Mouse (Mus musculus) CD4-positive, CD25-positive, alpha-beta regulatory T cell (primary cell): ENCODE measurements around the gene Dusp15. TPM values are rescaled to one million over a fixed set of nuclear protein-coding genes. Genes with fewer than 3 reads are reported as not detected.

Source experiments
- polyA plus RNA-seq: library from polyadenylated mRNA; unstranded; fragments of 100-300 nt; shearing (Covaris generic); gene quantifications from one replicate; pipeline ENCODE4 v1.2.1, GENCODE M21; 2017

Gene Dusp15
- not detected for polyA plus RNA-seq

DNA sequence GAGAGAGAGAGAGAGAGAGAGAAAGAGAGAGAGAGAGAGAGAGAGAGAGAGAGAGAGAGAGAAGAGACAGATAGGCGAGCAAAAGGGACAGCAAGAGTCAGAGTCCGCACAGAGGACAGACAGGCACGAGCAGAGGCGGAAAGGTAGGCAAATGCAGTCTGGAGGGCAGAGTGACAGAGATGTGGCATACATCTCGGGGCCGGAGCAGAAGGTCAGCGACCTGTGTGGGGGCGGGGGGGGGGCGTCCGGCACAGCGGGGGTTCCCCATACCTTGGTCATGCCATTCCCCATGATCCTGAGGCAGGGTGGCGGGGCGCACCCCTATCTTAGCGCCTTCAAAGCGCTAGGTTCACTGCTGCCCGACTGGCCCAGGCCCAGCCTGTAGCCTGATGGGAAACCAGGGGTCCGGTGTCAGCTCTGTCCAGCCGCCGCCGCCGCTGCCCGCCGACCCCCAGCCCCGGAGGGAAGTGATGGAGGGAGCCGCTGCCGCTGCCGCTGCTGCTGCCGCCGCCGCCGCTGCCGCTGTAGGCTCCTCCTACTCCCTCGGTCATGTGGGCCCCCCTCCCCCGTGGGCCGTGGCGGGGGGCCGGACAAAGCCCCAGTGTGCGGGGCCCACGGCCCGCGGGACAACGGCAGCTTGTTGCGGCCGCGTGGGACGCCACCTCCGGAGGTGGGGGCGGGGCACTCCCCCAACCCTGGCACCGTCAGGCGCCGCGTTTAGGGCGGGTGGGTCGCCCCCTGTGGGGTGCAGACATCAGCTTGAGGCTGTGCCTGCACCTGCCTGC, at the start of gene Dusp15:
Dusp15 (minus strand) TSS at position 634 of the 785 bp plus-strand sequence.

DNA sequence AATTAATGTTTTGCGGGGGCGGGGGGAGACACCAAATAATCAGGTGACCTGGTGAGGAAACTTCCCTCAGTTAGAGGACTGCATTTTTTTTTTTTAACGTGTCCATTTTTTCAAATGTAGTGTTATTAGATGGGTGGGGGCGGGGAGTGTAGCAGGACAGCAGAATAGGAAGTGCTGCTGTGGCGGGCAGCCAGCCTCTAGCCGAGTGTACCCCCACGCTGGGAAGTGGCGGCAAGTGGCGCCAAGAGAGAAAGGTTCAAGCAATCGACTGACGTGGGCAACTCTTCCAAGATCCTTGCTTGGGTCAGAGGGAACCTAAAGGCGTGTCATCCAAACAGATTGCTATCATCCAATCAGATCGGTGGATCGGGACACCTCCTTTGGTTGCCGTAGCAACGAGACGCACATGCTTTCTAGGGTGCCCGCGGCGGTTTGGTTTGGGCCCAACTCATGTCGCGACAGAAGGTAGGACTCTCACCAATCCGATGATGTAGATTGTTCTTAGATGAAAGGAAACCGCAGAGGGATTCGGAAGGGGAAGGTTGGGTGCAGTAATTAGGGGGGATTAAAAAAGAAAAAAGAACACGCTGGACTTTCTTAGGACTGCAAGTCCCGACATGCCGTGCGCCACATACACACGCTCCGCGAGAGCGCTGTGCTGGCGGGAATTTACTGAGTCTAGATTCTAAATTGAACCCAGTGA, 10.7 kb upstream of the Dusp15 start, which contains the start of gene Ttll9:
Ttll9 (plus strand) TSS at position 395 of the 703 bp plus-strand sequence.

DNA sequence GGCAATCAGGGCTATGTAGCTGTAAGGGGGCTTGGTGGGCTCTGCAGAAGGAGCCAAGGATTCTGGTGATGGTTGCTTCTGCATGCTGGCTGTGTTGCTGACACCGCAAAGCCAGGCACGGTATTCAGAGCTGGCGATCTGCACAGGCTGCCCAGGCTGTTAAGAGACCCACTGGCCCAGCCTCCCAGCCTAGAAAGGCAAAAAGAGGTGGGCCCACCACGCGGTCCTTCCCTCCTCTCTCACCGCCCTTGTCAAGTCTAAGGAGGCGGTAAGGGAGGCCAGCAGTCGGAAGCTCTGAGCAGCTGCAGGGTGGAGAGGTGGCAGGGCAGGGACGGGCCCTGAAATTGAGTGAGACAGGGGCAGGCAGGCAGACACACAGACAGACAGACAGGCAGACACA, 18.4 kb downstream of the Dusp15 start, which contains the start of gene Foxs1:
Foxs1 (minus strand) TSS at position 161 of the 400 bp plus-strand sequence.

DNA sequence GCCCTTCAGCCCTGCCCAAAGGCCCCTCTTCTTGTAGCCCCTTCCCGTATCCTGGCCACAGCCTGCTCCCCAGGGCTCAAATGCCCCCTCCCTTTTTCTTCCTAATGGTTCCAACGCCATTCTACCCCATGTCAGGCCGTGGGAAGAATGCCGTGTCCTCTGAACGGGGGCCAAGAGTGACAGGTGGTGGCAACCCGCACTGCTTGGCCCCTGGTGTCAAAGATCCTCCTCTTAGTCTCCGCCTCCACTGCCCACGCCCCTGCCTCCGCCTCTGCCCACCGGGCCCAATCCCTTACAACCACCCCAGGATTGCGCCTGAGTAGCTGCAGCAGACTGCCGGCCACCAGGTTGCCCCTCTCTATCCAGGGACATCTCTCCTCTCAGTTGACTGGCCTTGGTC, 40.5 kb downstream of the Dusp15 start, which contains the start of gene Mylk2:
Mylk2 (plus strand) TSS at position 322 of the 400 bp plus-strand sequence.

Other genes starting within 250 kb of the Dusp15 start
- 1.4 TPM for gene Id1, start 215.4 kb downstream of the Dusp15 start, polyA plus RNA-seq
- not detected for gene Cox4i2, start 197.5 kb downstream of the Dusp15 start, polyA plus RNA-seq
- 67.2 TPM for gene Bcl2l1, start 120.0 kb downstream of the Dusp15 start, polyA plus RNA-seq
- gene Tpx2, start 103.7 kb downstream of the Dusp15 start, polyA plus RNA-seq, result 2.8 TPM
- not detected for gene Mylk2, start 40.3 kb downstream of the Dusp15 start, polyA plus RNA-seq
- gene Foxs1, start 18.5 kb downstream of the Dusp15 start, polyA plus RNA-seq, result not detected
- gene Ttll9, start 10.8 kb upstream of the Dusp15 start, polyA plus RNA-seq, result 0.60 TPM
- 171 TPM for gene Pdrg1, start 63.7 kb upstream of the Dusp15 start, polyA plus RNA-seq
- gene Xkr7, start 80.2 kb upstream of the Dusp15 start, polyA plus RNA-seq, result not detected
- not detected for gene Ccm2l, start 114.3 kb upstream of the Dusp15 start, polyA plus RNA-seq
- 1.0 TPM for gene Hck, start 156.8 kb upstream of the Dusp15 start, polyA plus RNA-seq
- gene Tm9sf4, start 209.6 kb upstream of the Dusp15 start, polyA plus RNA-seq, result 53.7 TPM